Mouse (Mus musculus) liver, embryonic 11.5 days (tissue): ENCODE results near the gene Lrmp. TPM values are rescaled to one million over a fixed set of nuclear protein-coding genes. Genes with fewer than 3 reads are reported as not detected.
A peak's percentile ranks its signal among the peaks of the same experiment; 100 is the strongest.

Experiments
- ATAC-seq: fragments of 200-750 bp; cut with Nextera tagmentation; replicated peaks from 2 replicates; pipeline ENCODE4 v1.8.0; 2017; ENCODE audit warnings: moderate number of reproducible peaks, mild to moderate bottlenecking, moderate TSS enrichment, moderate library complexity; ENCODE audit not compliant: low FRiP score
- DNase-seq: peaks from one replicate; pipeline ENCODE4 v3.0.0-alpha.2; 2017; ENCODE audit warnings: low spot score
- H3K27ac ChIP-seq: fragments of 300-500 bp; sonication (generic); 2 replicates; pipeline ENCODE4 v1.5.1; 2014; ENCODE audit warnings: mild to moderate bottlenecking, low read depth, low read length, control low read depth
- H3K27me3 ChIP-seq: fragments of 300-500 bp; sonication (generic); replicated peaks from 2 replicates; pipeline ENCODE4 v1.6.1; 2014; ENCODE audit warnings: low read length, mixed read lengths; ENCODE audit not compliant: control insufficient read depth, insufficient read depth
- H3K36me3 ChIP-seq: fragments of 300-500 bp; sonication (generic); 2 replicates; pipeline ENCODE4 v1.6.1; 2014; ENCODE audit warnings: mild to moderate bottlenecking, low read length, moderate library complexity, mixed read lengths; ENCODE audit not compliant: control insufficient read depth, insufficient read depth
- H3K4me1 ChIP-seq: fragments of 300-500 bp; sonication (generic); replicated peaks from 2 replicates; pipeline ENCODE4 v1.6.1; 2014; ENCODE audit warnings: low read length, mixed read lengths; ENCODE audit not compliant: control insufficient read depth, insufficient read depth
- H3K4me2 ChIP-seq: fragments of 300-500 bp; sonication (generic); 2 replicates; pipeline ENCODE4 v1.6.1; 2014; ENCODE audit warnings: mild to moderate bottlenecking, control low read depth, moderate library complexity
- H3K4me3 ChIP-seq: fragments of 300-500 bp; sonication (generic); 2 replicates; pipeline ENCODE4 v1.5.1; 2014; ENCODE audit warnings: low read depth, low read length, control low read depth
- H3K9ac ChIP-seq: fragments of 300-500 bp; sonication (generic); 2 replicates; pipeline ENCODE4 v1.6.1; 2014; ENCODE audit warnings: low read depth, low read length, control low read depth
- H3K9me3 ChIP-seq: fragments of 300-500 bp; sonication (generic); 2 replicates; pipeline ENCODE4 v1.6.1; 2016; ENCODE audit warnings: low read length, inconsistent platforms, mixed read lengths; ENCODE audit not compliant: control insufficient read depth
- WGBS: fragments of 180-500 bp; shearing (Covaris S2); extraction: QIAGEN DNeasy Blood & Tissue Kit; methylation state at CpG from one replicate; pipeline ENCODE4 v1.1.7; 2014; 5-methylcytosine and 5-hydroxymethylcytosine counted together
- polyA plus RNA-seq: library from polyadenylated mRNA; unstranded; fragments of >200 nt; fragmentation: Nextera tagmentation; extraction: Ambion mirVana; gene quantifications from 2 replicates; pipeline ENCODE4 v1.2.1, GENCODE M21; 2014

Gene Lrmp
- polyA plus RNA-seq, 1 experiment from 2014 or later = 28.8 TPM

GRCm38 (mm10) chr6:145211376-145212305, 96.2 kb downstream of the Lrmp start:
- Histone ChIP-seq H3K27me3 (no peaks in the 10 kb centered on the region), H3K4me1 (peaks cover 8% of the 10 kb centered on the region), H3K9me3 (no peaks in the 10 kb centered on the region), H3K4me3 (peak overlapping the region; percentile 78), H3K27ac (peak overlapping the region; percentile 94), H3K36me3 (0 out of 2 replicates have a peak, but pooled peaks cover 2% of the 10 kb centered on the region), H3K4me2 (peak overlapping the region; percentile 81), H3K9ac (peak overlapping the region; percentile 85)
- no peak for DNase-seq
- peak; percentile 32 for ATAC-seq
- WGBS = 3% methylated on average over 21 of the region's 21 CpGs

DNA sequence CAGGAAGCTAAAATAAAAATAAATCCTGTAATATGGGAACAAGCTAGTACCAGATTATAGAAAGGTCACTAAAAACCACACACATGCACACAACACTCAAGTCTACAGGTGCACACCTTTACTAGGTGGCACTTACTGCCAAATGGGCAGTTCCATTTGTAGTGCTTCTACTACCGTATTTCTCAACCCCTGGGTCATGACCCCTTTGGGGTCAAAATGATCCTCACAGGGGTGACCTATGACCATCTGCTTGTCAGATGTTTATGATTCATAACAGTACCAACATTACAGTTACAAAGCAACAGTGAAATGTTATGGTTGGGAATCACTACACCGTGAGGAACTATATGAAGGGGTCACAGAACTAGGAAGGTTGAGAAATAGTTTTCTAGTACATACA, 98.5 kb downstream of the Lrmp start:
- H3K36me3 ChIP-seq = peaks cover 6% of the 10 kb centered on the region; the same call in 1 of the 2 replicates
- DNase-seq = no peak
- H3K4me2 ChIP-seq = no peak overlapping the region
- no peak for ATAC-seq
- H3K4me1 ChIP-seq = peaks cover 8% of the 10 kb centered on the region
- no peak overlapping the region for H3K9ac ChIP-seq
- H3K27me3 ChIP-seq = no peaks in the 10 kb centered on the region
- whole genome bisulfite sequencing = 82% methylated on average over 2 of the region's 2 CpGs
- H3K9me3 ChIP-seq = no peaks in the 10 kb centered on the region
- H3K4me3 ChIP-seq = no peak overlapping the region
- no peak overlapping the region for H3K27ac ChIP-seq

GRCm38 (mm10) chr6:145215826-145216225, 100.4 kb downstream of the Lrmp start:
- ATAC-seq = no peak
- WGBS = 91% methylated on average over 3 of the region's 3 CpGs

GRCm38 (mm10) chr6:145224246-145224645, 108.8 kb downstream of the Lrmp start:
- DNase-seq = no peak
- Histone ChIP-seq H3K9ac (no peak overlapping the region), H3K9me3 (no peaks in the 10 kb centered on the region), H3K27ac (no peak overlapping the region), H3K4me1 (no peaks in the 10 kb centered on the region), H3K4me3 (no peak overlapping the region), H3K4me2 (no peak overlapping the region), H3K36me3 (peaks cover 2% of the 10 kb centered on the region; the same call in 1 of the 2 replicates), H3K27me3 (no peaks in the 10 kb centered on the region)
- ATAC-seq = no peak
- WGBS = 91% methylated on average over 6 of the region's 6 CpGs

More at GRCm38 (mm10) chr6:145215826-145216225, 100.4 kb downstream of the Lrmp start:
- H3K36me3 ChIP-seq = peaks cover 9% of the 10 kb centered on the region; the same call in 1 of the 2 replicates
- no peak overlapping the region for H3K4me3 ChIP-seq
- H3K4me2 ChIP-seq = no peak overlapping the region
- no peak overlapping the region for H3K27ac ChIP-seq
- H3K27me3 ChIP-seq = no peaks in the 10 kb centered on the region
- no peaks in the 10 kb centered on the region for H3K9me3 ChIP-seq
- no peak for DNase-seq
- H3K4me1 ChIP-seq = peaks cover 5% of the 10 kb centered on the region
- no peak overlapping the region for H3K9ac ChIP-seq

Other genes with a start within 250 kb of the Lrmp start
- gene Bcat1, start 39.5 kb upstream of the Lrmp start, polyA plus RNA-seq = 5.0 and 6.0 TPM in 2 replicates
- 0.22 and 0.40 TPM in 2 replicates for gene Casc1, start 95.4 kb downstream of the Lrmp start, polyA plus RNA-seq
- gene Etfrf1, start 95.5 kb downstream of the Lrmp start, polyA plus RNA-seq = 23.1 and 24.8 TPM in 2 replicates
- 92.3 and 92.8 TPM in 2 replicates for gene Kras, start 134.6 kb downstream of the Lrmp start, polyA plus RNA-seq